Mouse (Mus musculus): ENCODE data around the gene P2rx2.

- TF ChIP-seq GATA1 (IDR thresholded peaks at IDR 0.05; ENCODE audit: low read length) (no peak), TAL1 (IDR thresholded peaks at IDR 0.05; ENCODE audit: low read length) (no peak)
Observed at GRCm38 (mm10) chr5:110308861-110309260, 34.2 kb downstream of the P2rx2 start.

Data from erythroblast, embryonic 14.5 days (primary cell).